Mouse (Mus musculus) ES-E14 (cell line): ENCODE data around the gene Mfsd2b. TPM values are rescaled to one million over a fixed set of nuclear protein-coding genes. Genes with fewer than 3 reads are reported as not detected.

Experiments used
- DNase-seq: peaks from one replicate; pipeline ENCODE4 v3.0.0-alpha.2; 2013; ENCODE audit warnings: low read depth, low spot score
- H3K27ac ChIP-seq: 2 replicates; pipeline ENCODE4 v1.5.1; 2012; ENCODE audit warnings: low read depth, mild to moderate bottlenecking, low read length, moderate library complexity, mixed read lengths; ENCODE audit not compliant: poor library complexity, insufficient read depth, severe bottlenecking
- H3K36me3 ChIP-seq: 2 replicates; pipeline ENCODE4 v1.6.1; 2012; ENCODE audit warnings: mild to moderate bottlenecking, low read length, moderate library complexity, mixed read lengths; ENCODE audit not compliant: control insufficient read depth, poor library complexity, insufficient read depth, severe bottlenecking
- H3K4me1 ChIP-seq, 2 experiments: fragments of 150-350 bp in 1 of 2; sonication (generic) in 1 of 2; 2 replicates each; pipeline ENCODE4 v1.6.1; 2012; ENCODE audit warnings: low read length in 2 of 2, mild to moderate bottlenecking in 1 of 2, mixed read lengths in 1 of 2; ENCODE audit not compliant: control insufficient read depth in 2 of 2, insufficient read depth in 2 of 2, poor library complexity in 1 of 2
- H3K4me3 ChIP-seq, 2 experiments: fragments of 150-350 bp in 1 of 2; sonication (generic) in 1 of 2; 2 replicates each; pipeline ENCODE4 v1.5.1; 2012; ENCODE audit warnings: low read length in 2 of 2, low read depth in 1 of 2, mild to moderate bottlenecking in 1 of 2, mixed read lengths in 1 of 2; ENCODE audit not compliant: insufficient read depth in 1 of 2, poor library complexity in 1 of 2, severe bottlenecking in 1 of 2
- H3K9ac ChIP-seq: 2 replicates; pipeline ENCODE4 v1.6.1; 2012; ENCODE audit warnings: low read depth, mild to moderate bottlenecking, low read length, mixed read lengths; ENCODE audit not compliant: poor library complexity, insufficient read depth, severe bottlenecking
- H3K9me3 ChIP-seq: fragments of 150-350 bp; sonication (generic); 2 replicates; pipeline ENCODE4 v1.6.1; 2012; ENCODE audit warnings: low read depth, mild to moderate bottlenecking, low read length; ENCODE audit not compliant: control insufficient read depth, insufficient read depth
- CHD2 ChIP-seq: IDR thresholded peaks from 2 replicates; pipeline ENCODE4 v1.6.1; 2014; ENCODE audit warnings: mild to moderate bottlenecking, low read depth, low read length, inconsistent platforms
- HCFC1 ChIP-seq: IDR thresholded peaks from 2 replicates; pipeline ENCODE4 v1.6.1; 2012; ENCODE audit warnings: low read length, inconsistent platforms, borderline replicate concordance; ENCODE audit not compliant: insufficient read depth
- MAFK ChIP-seq: IDR thresholded peaks from 2 replicates; pipeline ENCODE4 v1.6.1; 2014; ENCODE audit warnings: mild to moderate bottlenecking, low read depth, low read length, inconsistent platforms; ENCODE audit not compliant: insufficient read depth
- ZC3H11A ChIP-seq: IDR thresholded peaks from 2 replicates; pipeline ENCODE4 v1.6.1; 2012; ENCODE audit warnings: low read depth, mild to moderate bottlenecking, inconsistent platforms, low read length, borderline replicate concordance
- ZNF384 ChIP-seq: IDR thresholded peaks from 2 replicates; pipeline ENCODE4 v1.6.1; 2012; ENCODE audit warnings: low read depth, low read length, inconsistent platforms
- in situ Hi-C, 2 experiments: fragments of 600-800 bp; cut with MboI; formaldehyde crosslinking; loops; one replicate each; pipeline ENCODE4 v1.15.1; 2025; ENCODE audit warnings: low sequenced_read_pairs in 2 of 2, inconsistent platforms in 1 of 2; ENCODE audit not compliant: unreplicated experiment in 2 of 2
- total RNA-seq: library from RNA; depleted of rRNA; stranded (reverse); fragments of 300-350 nt; gene quantifications from 2 replicates; pipeline ENCODE4 v1.2.3, GENCODE M21; 2012

The Mfsd2b gene
- total RNA-seq, 1 experiment, result 3.2 TPM

GRCm38 (mm10) chr12:4872273-4872672 lies 1.9 kb downstream of the Mfsd2b start:
- no peak overlapping the region for H3K9ac ChIP-seq
- peaks cover 0 to 8% of the 10 kb centered on the region in 2 experiments; a peak in 2 of 4 replicates for H3K4me1 ChIP-seq
- no peaks in the 10 kb centered on the region for H3K36me3 ChIP-seq
- H3K27ac ChIP-seq, result no peak overlapping the region
- H3K9me3 ChIP-seq, result no peaks in the 10 kb centered on the region
- no peak for TF ChIP-seq CHD2
- no peak for TF ChIP-seq ZNF384
- TF ChIP-seq ZC3H11A, result no peak
- TF ChIP-seq HCFC1, result no peak
- no peak overlapping the region for H3K4me3 ChIP-seq
- in situ Hi-C loops, result no loop called here
- no peak for DNase-seq

GRCm38 (mm10) chr12:4871260-4871659 lies 2.9 kb downstream of the Mfsd2b start:
- H3K9me3 ChIP-seq, result no peaks in the 10 kb centered on the region
- TF ChIP-seq MAFK (no peak), HCFC1 (no peak), CHD2 (no peak), ZNF384 (no peak), ZC3H11A (no peak)
- no peak overlapping the region for H3K27ac ChIP-seq
- in situ Hi-C loops, result no loop called here
- H3K4me1 ChIP-seq, result peaks cover 0 to 8% of the 10 kb centered on the region in 2 experiments; a peak in 2 of 4 replicates
- no peak overlapping the region for H3K4me3 ChIP-seq
- no peaks in the 10 kb centered on the region for H3K36me3 ChIP-seq
- no peak overlapping the region for H3K9ac ChIP-seq
- DNase-seq, result no peak

GRCm38 (mm10) chr12:4868924-4869323 lies 5.2 kb downstream of the Mfsd2b start:
- in situ Hi-C loops, result no loop called here
- H3K27ac ChIP-seq, result no peak overlapping the region
- H3K4me3 ChIP-seq, result no peak overlapping the region
- H3K9ac ChIP-seq, result no peak overlapping the region
- DNase-seq, result no peak
- H3K36me3 ChIP-seq, result no peaks in the 10 kb centered on the region
- H3K4me1 ChIP-seq, result peaks cover 0 to under 1% of the 10 kb centered on the region in 2 experiments; a peak in 1 of 4 replicates
- TF ChIP-seq HCFC1 (no peak), MAFK (no peak), ZC3H11A (no peak), CHD2 (no peak), ZNF384 (no peak)
- no peaks in the 10 kb centered on the region for H3K9me3 ChIP-seq

GRCm38 (mm10) chr12:4864338-4864690 lies 9.8 kb downstream of the Mfsd2b start:
- no peak overlapping the region for H3K27ac ChIP-seq
- in situ Hi-C loops, result no loop called here
- TF ChIP-seq MAFK (no peak), ZC3H11A (no peak), CHD2 (no peak), HCFC1 (no peak), ZNF384 (no peak)
- H3K4me1 ChIP-seq, result peaks cover 4 to 9% of the 10 kb centered on the region in 2 experiments; a peak in 2 of 4 replicates
- no peaks in the 10 kb centered on the region for H3K9me3 ChIP-seq
- no peak for DNase-seq
- no peak overlapping the region for H3K9ac ChIP-seq
- H3K4me3 ChIP-seq, result no peak overlapping the region
- H3K36me3 ChIP-seq, result no peaks in the 10 kb centered on the region

GRCm38 (mm10) chr12:4863654-4864337 lies 10.4 kb downstream of the Mfsd2b start:
- Histone ChIP-seq H3K4me1 (peaks cover 4 to 9% of the 10 kb centered on the region in 2 experiments; a peak in 2 of 4 replicates), H3K27ac (no peak overlapping the region), H3K36me3 (no peaks in the 10 kb centered on the region), H3K4me3 (no peak overlapping the region), H3K9ac (no peak overlapping the region), H3K9me3 (no peaks in the 10 kb centered on the region)
- TF ChIP-seq HCFC1, result no peak
- no peak for TF ChIP-seq ZNF384
- no peak for TF ChIP-seq MAFK
- no peak for TF ChIP-seq CHD2
- no peak for TF ChIP-seq ZC3H11A
- DNase-seq, result no peak
- in situ Hi-C loops, result no loop called here
